Mouse (Mus musculus): ENCODE results near the gene Nell2.

Gene Nell2

DNA sequence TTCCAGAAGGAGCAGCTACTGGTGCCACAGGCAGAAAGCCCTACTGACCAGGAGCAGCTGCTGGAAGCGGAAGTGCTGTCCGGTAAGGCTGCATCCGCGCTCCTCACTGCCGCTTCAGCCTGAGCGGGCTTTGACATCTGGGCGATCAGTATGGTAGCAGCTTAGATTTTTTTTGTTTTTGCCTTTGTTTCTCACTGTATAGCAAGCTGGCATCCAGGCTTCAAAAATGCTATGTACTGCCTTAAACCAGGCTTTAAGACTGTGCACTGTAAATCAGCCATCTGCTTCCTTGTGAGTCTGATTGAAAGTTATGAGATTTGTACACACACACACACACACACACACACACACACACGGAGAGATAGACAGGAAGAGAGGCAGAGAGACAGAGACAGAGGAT, 335.4 kb downstream of the Nell2 start:
- DNase-seq (ENCODE audit: low read depth, low spot score), result no peak
- Histone ChIP-seq H3K36me3 (ENCODE audit: control insufficient read depth, insufficient read depth, low read length, poor library complexity, severe bottlenecking) (no peaks in the 10 kb centered on the region), H3K27me3 (ENCODE audit: control insufficient read depth, insufficient read depth, low read length, poor library complexity, severe bottlenecking) (no peaks in the 10 kb centered on the region)

DNA sequence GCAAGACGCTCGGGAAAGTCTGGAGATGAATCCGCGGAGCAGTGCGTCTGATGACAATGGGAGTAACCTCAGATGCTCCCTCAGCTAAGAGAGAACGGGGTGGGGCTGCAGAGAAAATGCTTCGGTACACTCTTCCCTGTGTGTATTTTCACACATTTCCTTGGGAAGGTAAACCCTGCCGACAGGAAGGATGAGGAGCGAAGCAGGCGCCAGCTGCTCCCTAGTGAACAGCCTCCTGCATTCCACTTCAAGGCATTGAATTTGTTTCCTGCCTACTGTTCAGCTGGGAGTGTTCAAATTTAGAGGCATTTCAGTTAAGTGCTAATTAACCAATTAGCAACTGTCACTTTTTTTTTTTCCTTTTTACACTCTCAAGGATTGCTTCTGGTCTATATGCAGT, 342.1 kb downstream of the Nell2 start:
- no peaks in the 10 kb centered on the region for H3K36me3 ChIP-seq (ENCODE audit: control insufficient read depth, insufficient read depth, low read length, poor library complexity, severe bottlenecking)
- DNase-seq (ENCODE audit: low read depth, low spot score), result no peak
- no peaks in the 10 kb centered on the region for H3K27me3 ChIP-seq (ENCODE audit: control insufficient read depth, insufficient read depth, low read length, poor library complexity, severe bottlenecking)

DNA sequence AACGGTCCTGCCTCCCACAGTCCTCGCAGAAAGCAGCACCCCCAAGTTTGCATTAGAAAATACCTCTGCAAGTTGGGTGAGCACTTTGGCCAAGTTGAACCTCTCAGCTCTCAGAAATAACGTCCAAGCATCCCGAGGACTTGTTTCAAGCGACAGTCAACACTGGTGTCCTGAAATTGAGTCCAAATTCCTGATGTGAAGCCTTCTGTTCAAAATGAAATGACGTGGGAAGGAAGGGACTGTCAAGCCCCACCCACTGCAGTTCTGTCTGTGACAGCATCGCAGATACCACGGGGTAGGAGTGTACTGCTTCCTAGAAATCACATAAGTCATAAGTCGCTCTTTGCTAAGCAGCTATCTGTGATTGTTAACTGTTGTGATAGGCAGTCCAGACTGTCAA, 342.9 kb downstream of the Nell2 start:
- H3K36me3 ChIP-seq (ENCODE audit: control insufficient read depth, insufficient read depth, low read length, poor library complexity, severe bottlenecking), result no peaks in the 10 kb centered on the region
- no peaks in the 10 kb centered on the region for H3K27me3 ChIP-seq (ENCODE audit: control insufficient read depth, insufficient read depth, low read length, poor library complexity, severe bottlenecking)
- DNase-seq (ENCODE audit: low read depth, low spot score), result no peak

DNA sequence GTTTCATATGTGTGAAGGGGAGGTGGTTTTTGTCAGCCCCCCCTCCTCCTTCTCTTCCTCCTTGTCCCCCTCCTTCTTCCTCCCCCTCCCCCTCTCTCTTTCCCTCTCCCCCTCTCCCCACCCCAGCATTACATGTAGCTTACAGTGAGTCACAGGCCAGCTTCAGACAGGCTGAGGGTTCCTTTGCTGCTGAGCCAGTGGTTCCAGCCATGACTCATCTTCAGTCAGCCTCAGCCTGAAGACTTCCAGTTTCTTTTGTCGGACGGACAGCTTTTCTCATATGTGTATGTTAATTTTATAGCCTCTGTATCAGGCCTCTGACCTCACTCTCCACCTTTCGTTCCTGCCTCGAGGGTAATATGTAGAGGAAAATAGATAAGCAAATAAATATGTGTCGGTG, 344.9 kb downstream of the Nell2 start:
- no peak for DNase-seq (ENCODE audit: low read depth, low spot score)
- Histone ChIP-seq H3K36me3 (ENCODE audit: control insufficient read depth, insufficient read depth, low read length, poor library complexity, severe bottlenecking) (no peaks in the 10 kb centered on the region), H3K27me3 (ENCODE audit: control insufficient read depth, insufficient read depth, low read length, poor library complexity, severe bottlenecking) (no peaks in the 10 kb centered on the region)

DNA sequence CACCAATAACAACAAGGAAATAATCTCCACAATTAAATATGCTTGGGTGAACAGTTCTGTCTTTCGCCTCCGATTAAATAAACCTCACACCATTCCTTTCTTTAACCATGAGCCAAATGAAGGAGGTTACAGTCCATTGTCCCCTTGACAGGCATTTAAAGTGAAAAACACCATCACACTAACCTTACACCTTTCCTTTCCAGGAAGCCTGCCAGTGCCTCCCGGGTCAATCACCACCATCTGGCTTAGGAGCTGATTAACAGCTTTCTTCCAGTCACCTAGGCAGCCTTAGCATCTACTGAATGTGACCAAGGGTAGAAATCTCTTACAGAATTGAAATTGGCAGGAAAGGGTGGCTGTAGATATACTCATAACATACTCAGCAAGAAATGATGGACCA, 371.5 kb downstream of the Nell2 start:
- H3K27me3 ChIP-seq (ENCODE audit: control insufficient read depth, insufficient read depth, low read length, poor library complexity, severe bottlenecking), result no peaks in the 10 kb centered on the region
- no peak for DNase-seq (ENCODE audit: low read depth, low spot score)
- no peaks in the 10 kb centered on the region for H3K36me3 ChIP-seq (ENCODE audit: control insufficient read depth, insufficient read depth, low read length, poor library complexity, severe bottlenecking)

DNA sequence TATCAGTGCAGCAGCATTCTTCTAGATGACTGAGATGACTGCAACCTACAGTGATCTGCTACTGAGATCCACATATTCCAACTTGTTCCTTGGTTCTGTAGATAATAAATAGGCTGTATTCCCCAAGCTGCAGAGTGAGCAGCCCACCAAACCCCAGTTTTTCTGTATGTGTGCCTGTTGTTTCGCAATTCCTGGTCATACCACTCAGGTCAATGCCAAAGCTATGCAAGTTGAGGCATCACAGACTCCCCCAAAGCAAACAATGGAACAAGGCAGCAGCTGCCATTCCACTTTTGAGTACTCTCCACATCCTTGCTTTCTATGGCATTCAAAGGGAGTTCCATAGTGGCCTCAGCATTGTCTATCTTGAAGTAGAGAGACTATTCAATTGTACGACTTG, 383.2 kb downstream of the Nell2 start:
- H3K27me3 ChIP-seq (ENCODE audit: control insufficient read depth, insufficient read depth, low read length, poor library complexity, severe bottlenecking), result no peaks in the 10 kb centered on the region
- no peak for DNase-seq (ENCODE audit: low read depth, low spot score)
- no peaks in the 10 kb centered on the region for H3K36me3 ChIP-seq (ENCODE audit: control insufficient read depth, insufficient read depth, low read length, poor library complexity, severe bottlenecking)

DNA sequence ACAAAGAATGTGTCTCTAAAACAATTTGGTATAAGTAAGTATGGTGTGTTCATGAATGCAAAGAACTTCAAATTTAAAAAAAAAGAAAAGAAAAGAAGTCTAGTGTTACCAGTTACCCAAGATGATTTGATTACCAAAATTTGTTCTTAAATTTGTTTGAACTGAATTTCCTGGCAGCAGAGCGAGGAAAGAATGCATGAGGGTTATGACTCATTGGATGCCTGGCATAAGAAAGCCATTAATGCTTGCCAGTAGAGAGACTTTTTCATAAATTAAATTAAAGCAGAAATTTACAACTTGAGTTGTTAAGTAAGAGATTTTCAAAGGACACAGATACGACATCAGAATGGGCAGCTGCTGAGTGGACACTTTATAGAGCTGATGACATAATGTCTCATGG, 384.2 kb downstream of the Nell2 start:
- Histone ChIP-seq H3K36me3 (ENCODE audit: control insufficient read depth, insufficient read depth, low read length, poor library complexity, severe bottlenecking) (no peaks in the 10 kb centered on the region), H3K27me3 (ENCODE audit: control insufficient read depth, insufficient read depth, low read length, poor library complexity, severe bottlenecking) (no peaks in the 10 kb centered on the region)
- no peak for DNase-seq (ENCODE audit: low read depth, low spot score)

DNA sequence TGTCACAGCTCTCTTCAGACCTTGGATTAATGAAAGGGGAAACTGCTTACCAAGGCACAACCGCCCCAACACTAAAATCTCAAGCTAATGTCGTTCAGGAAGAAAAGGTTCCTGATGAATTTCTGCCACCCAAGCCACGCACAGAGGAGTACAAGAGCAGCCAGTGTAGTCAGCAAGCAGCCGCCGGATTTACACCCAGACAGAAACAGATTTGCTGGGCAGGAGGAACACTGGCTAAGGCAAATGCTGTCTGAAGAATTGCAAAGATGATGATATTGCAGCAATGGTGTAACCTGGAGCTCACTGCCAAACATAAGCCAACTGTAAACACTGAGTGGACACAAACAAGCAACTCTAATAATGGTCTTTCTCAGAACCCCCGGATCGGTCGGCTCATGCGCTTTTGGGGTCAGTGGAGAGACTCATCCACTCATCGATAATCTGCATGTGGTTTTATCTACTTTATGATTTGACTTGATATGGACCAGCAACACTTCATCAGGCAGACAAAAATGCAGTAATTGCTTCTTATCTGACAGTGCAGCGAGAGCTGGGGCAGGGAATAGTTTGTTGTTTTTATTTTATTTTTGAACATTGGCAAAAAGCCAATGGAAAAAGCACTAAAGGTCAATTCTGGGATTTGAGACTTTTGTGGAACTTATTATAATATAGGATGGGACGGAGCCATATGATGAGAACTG, 389.5 kb downstream of the Nell2 start:
- no peak for DNase-seq (ENCODE audit: low read depth, low spot score)
- Histone ChIP-seq H3K27me3 (ENCODE audit: control insufficient read depth, insufficient read depth, low read length, poor library complexity, severe bottlenecking) (no peaks in the 10 kb centered on the region), H3K36me3 (ENCODE audit: control insufficient read depth, insufficient read depth, low read length, poor library complexity, severe bottlenecking) (no peaks in the 10 kb centered on the region)

DNA sequence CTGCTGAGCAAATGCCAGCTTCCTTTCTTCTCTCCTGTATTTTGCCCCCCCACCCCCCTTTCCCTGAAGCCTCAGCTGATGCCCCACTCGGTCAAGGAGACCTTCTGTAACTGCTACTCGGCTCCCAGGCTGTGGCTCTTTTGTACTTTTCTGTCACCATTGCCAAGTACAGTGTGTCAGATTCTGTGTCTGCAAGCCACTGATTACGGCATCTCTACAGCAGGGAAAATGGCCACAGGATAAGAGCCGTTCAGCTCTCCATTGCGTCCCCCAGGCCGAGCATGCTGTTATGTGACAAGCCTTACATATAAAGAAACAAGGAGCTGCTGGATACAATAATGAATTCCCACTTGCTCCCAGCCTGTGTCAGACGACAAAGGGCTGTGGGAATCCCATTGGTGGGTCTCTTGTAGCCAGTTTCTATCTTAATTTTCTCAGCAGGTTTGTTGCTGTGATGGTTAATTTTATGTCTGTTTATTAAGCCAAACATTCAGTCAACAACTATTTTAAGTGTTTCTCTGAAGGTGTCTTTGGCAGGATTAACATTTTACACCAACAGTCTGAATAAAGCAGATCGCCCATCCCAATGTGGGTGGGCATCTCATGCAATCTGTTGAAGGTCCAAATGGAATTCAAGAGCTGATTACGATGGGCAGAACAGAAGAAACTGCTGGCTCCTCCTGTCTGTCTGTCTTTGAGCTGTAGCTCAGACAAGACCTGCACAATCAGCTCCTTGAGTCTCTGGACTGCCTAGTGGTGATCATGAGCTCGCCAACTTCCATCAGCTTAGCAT, 391.1 kb downstream of the Nell2 start:
- Histone ChIP-seq H3K27me3 (ENCODE audit: control insufficient read depth, insufficient read depth, low read length, poor library complexity, severe bottlenecking) (no peaks in the 10 kb centered on the region), H3K36me3 (ENCODE audit: control insufficient read depth, insufficient read depth, low read length, poor library complexity, severe bottlenecking) (no peaks in the 10 kb centered on the region)
- no peak for DNase-seq (ENCODE audit: low read depth, low spot score)

DNA sequence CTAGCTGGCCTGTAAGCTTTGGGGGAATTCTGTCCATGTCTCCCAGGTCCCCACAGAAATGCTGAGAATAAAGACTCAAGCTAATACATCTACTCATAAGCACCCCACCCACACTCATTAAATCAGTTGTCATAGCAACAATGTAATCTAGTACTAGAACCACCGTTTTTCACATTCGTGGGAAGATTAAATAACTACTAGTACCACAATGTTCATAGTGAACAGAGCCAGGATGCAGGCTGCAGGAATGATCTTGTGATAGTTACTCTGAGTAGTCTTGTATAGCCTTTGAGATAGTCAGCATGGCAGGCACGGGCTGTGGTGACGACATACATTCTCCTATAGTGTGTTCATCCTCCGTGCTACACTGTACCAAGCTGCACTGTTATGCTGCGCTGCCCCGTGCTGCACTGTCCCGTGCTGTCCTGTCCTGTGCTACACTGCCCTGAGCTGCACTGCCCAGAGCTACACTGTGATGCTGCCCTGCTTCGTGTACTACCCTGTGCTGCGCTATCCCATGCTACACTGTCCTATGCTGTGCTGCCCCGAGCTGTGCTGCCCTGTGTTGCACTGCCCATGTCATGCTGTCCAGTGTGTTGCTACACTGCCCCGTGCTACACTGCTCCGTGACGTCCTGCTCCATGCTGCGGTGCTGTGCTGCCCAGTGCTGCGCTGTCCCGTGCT, 392.3 kb downstream of the Nell2 start:
- H3K27me3 ChIP-seq (ENCODE audit: control insufficient read depth, insufficient read depth, low read length, poor library complexity, severe bottlenecking), result no peaks in the 10 kb centered on the region
- no peak for DNase-seq (ENCODE audit: low read depth, low spot score)
- no peaks in the 10 kb centered on the region for H3K36me3 ChIP-seq (ENCODE audit: control insufficient read depth, insufficient read depth, low read length, poor library complexity, severe bottlenecking)

DNA sequence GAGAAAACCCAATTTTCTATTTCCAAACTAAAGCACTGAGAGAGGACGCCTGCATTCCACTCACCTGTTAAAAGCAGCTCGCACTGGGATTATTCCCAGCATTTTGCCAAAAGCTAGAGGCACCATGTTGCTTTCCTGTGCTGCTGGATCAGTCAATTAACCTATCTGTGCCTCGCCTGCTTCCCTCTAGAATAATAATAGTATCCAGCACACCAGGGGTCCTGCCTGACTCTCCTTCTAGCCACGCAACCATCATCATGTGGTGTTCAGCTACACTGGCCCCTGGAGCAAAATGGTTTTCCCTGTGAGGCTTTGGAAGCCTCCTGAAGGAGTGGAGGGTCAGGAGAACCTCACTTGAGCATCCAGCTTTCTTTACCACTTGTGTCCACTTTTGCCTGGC, 397.0 kb downstream of the Nell2 start:
- H3K36me3 ChIP-seq (ENCODE audit: control insufficient read depth, insufficient read depth, low read length, poor library complexity, severe bottlenecking), result no peaks in the 10 kb centered on the region
- no peaks in the 10 kb centered on the region for H3K27me3 ChIP-seq (ENCODE audit: control insufficient read depth, insufficient read depth, low read length, poor library complexity, severe bottlenecking)
- no peak for DNase-seq (ENCODE audit: low read depth, low spot score)

DNA sequence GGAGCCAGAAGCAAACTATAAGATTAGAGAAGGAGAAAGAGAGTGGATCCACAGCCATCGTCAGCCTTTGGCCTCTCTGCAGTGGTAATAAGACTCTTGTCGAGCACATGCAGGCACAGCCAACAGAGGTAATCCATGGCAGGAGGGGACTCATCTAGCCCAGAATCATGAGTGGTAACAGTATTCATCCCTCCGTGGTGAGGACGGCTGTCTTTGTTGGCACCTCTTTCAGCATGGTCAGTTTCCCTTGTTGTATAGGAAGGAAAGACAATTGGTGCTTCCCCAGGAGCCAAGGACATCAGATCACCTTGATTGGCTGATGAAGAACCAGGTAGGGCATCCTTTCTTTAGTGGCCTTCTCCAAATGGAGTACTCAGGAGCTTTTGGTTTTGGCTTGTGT, 419.7 kb downstream of the Nell2 start:
- Histone ChIP-seq H3K36me3 (ENCODE audit: control insufficient read depth, insufficient read depth, low read length, poor library complexity, severe bottlenecking) (no peaks in the 10 kb centered on the region), H3K27me3 (ENCODE audit: control insufficient read depth, insufficient read depth, low read length, poor library complexity, severe bottlenecking) (no peaks in the 10 kb centered on the region)
- DNase-seq (ENCODE audit: low read depth, low spot score), result no peak

DNA sequence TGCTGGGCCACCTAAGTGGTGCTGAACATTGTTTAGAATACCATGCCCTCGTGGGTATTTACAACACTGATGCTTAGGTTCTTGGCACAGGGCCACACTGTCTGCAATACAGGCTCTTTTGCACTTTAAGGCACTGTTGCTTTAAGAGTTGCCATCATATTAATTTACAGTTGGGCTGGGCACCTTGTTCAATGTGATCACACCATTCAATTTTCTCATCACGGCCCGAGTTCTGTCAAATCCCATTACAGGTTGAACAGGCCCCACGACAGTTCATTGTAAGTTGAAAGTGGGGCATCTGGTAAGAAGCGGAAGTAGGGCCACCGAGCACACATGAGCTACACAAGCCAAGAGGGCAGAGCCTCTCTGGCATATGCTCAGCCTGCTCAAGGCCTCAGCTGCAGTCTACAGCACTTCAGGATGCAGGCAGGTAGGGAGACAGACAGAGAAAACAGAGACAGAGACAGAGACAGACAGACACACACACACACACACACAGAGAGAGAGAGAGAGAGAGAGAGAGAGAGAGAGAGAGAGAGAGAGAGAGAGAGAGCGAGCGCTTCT, 421.0 kb downstream of the Nell2 start:
- DNase-seq (ENCODE audit: low read depth, low spot score), result no peak
- no peaks in the 10 kb centered on the region for H3K27me3 ChIP-seq (ENCODE audit: control insufficient read depth, insufficient read depth, low read length, poor library complexity, severe bottlenecking)
- no peaks in the 10 kb centered on the region for H3K36me3 ChIP-seq (ENCODE audit: control insufficient read depth, insufficient read depth, low read length, poor library complexity, severe bottlenecking)

DNA sequence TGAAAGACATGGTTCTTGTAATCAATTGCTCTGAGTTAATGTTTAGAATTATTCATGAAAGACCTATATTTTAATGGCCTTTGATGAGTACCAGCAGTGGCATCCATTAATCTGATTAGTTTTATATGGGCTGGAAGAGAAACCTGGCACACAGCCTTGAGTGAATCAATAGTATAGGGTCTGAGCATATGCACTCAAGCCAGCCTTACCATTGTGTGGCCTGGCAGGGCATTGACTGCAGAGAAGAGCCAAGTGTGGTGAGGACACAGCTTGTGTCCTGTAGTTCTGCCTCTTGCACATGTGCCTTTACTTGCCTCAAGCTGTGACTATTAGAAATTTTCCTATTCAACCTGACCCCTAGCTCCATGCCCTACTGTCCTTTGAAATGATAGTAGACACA, 426.8 kb downstream of the Nell2 start:
- Histone ChIP-seq H3K27me3 (ENCODE audit: control insufficient read depth, insufficient read depth, low read length, poor library complexity, severe bottlenecking) (no peaks in the 10 kb centered on the region), H3K36me3 (ENCODE audit: control insufficient read depth, insufficient read depth, low read length, poor library complexity, severe bottlenecking) (no peaks in the 10 kb centered on the region)
- no peak for DNase-seq (ENCODE audit: low read depth, low spot score)

DNA sequence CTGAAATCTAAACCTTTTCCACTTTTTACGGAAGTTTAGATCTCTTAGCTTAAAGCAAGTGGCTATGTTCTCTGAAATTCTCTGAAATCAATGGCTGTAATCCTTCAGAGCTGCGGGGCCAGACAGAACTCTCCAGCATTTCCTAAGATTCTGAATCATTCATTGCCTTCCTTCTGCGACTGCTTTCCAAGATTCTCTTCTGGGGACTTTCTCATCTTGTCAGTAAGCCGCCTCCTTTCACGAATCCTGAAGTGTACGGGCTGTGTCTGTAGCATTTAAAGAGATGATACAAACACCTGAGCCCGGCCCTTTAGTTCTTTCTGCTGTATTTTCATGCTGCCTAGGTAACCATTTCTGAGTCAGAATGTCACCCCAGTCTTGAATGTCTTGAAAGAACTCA, 428.2 kb downstream of the Nell2 start:
- H3K36me3 ChIP-seq (ENCODE audit: control insufficient read depth, insufficient read depth, low read length, poor library complexity, severe bottlenecking), result no peaks in the 10 kb centered on the region
- DNase-seq (ENCODE audit: low read depth, low spot score), result no peak
- no peaks in the 10 kb centered on the region for H3K27me3 ChIP-seq (ENCODE audit: control insufficient read depth, insufficient read depth, low read length, poor library complexity, severe bottlenecking)

Data from splenic B cell, adult 2 months (primary cell).